Mouse (Mus musculus): ENCODE data around the gene Zscan10. TPM values are rescaled to one million over a fixed set of nuclear protein-coding genes. Genes with fewer than 3 reads are reported as not detected.

Zscan10 gene
- total RNA-seq, 2 experiments from 2014 or later = not detected

- peak within 1 kb of the TSS; percentile 88 for H3K27ac ChIP-seq
- peak within 1 kb of the TSS; percentile 48 for H3K4me3 ChIP-seq
- no peak for TF ChIP-seq CTCF (conservative IDR thresholded peaks at IDR 0.05)
- DNase-seq (ENCODE audit: low spot score in 2 of 2) = peak; percentile 68 to 90
Measured at GRCm38 (mm10) chr17:23598582-23599552, 1.8 kb upstream of the Zscan10 start, which contains the start of gene Zfp13. TSS of gene Zfp13 (minus strand) at chr17:23599487.

- Histone ChIP-seq H3K27ac (peak overlapping the region; percentile 88), H3K4me3 (peak overlapping the region; percentile 48)
- no peak for DNase-seq (ENCODE audit: low spot score in 2 of 2)
- no peak for TF ChIP-seq CTCF (conservative IDR thresholded peaks at IDR 0.05)
Measured at GRCm38 (mm10) chr17:23599605-23600063, 1.0 kb upstream of the Zscan10 start.

GRCm38 (mm10) chr17:23601836-23602585 lies 1.4 kb downstream of the Zscan10 start:
- no peak for DNase-seq (ENCODE audit: low spot score in 2 of 2)
- TF ChIP-seq CTCF (conservative IDR thresholded peaks at IDR 0.05) = no peak
- no peak overlapping the region for H3K27ac ChIP-seq
- no peak overlapping the region for H3K4me3 ChIP-seq

- no peak for TF ChIP-seq CTCF (conservative IDR thresholded peaks at IDR 0.05)
- H3K27ac ChIP-seq = no peak overlapping the region
- no peak for DNase-seq (ENCODE audit: low spot score in 2 of 2)
- no peak overlapping the region for H3K4me3 ChIP-seq
Measured at GRCm38 (mm10) chr17:23603077-23603476, 2.4 kb downstream of the Zscan10 start.

- DNase-seq (ENCODE audit: low spot score in 2 of 2) = no peak
- Histone ChIP-seq H3K27ac (no peak overlapping the region), H3K4me3 (no peak overlapping the region)
- TF ChIP-seq CTCF (conservative IDR thresholded peaks at IDR 0.05) = peak; percentile 75
Measured at GRCm38 (mm10) chr17:23603542-23603941, 2.9 kb downstream of the Zscan10 start.

GRCm38 (mm10) chr17:23604394-23604793 lies 3.7 kb downstream of the Zscan10 start:
- no peak overlapping the region for H3K4me3 ChIP-seq
- no peak overlapping the region for H3K27ac ChIP-seq
- DNase-seq (ENCODE audit: low spot score in 2 of 2) = no peak
- TF ChIP-seq CTCF (conservative IDR thresholded peaks at IDR 0.05) = peak; percentile 23; the same call in 1 of the 2 replicates

- TF ChIP-seq CTCF (conservative IDR thresholded peaks at IDR 0.05) = no peak
- no peak overlapping the region for H3K4me3 ChIP-seq
- H3K27ac ChIP-seq = no peak overlapping the region
- no peak for DNase-seq (ENCODE audit: low spot score in 2 of 2)
Measured at GRCm38 (mm10) chr17:23605220-23605619, 4.6 kb downstream of the Zscan10 start.

- no peak for DNase-seq (ENCODE audit: low spot score in 2 of 2)
- no peak for TF ChIP-seq CTCF (conservative IDR thresholded peaks at IDR 0.05)
- Histone ChIP-seq H3K27ac (no peak overlapping the region), H3K4me3 (no peak overlapping the region)
Measured at GRCm38 (mm10) chr17:23609612-23610011, 9.0 kb downstream of the Zscan10 start.

GRCm38 (mm10) chr17:23610361-23610800 lies 9.7 kb downstream of the Zscan10 start:
- no peak overlapping the region for H3K4me3 ChIP-seq
- DNase-seq (ENCODE audit: low spot score in 2 of 2) = peak in 1 of 2 experiments; percentile 32
- H3K27ac ChIP-seq = no peak overlapping the region
- peak; percentile 81 for TF ChIP-seq CTCF (conservative IDR thresholded peaks at IDR 0.05)

GRCm38 (mm10) chr17:23617087-23617486 lies 16.4 kb downstream of the Zscan10 start:
- TF ChIP-seq CTCF (conservative IDR thresholded peaks at IDR 0.05) = no peak
- Histone ChIP-seq H3K27ac (no peak overlapping the region), H3K4me3 (no peak overlapping the region)
- no peak for DNase-seq (ENCODE audit: low spot score in 2 of 2)

GRCm38 (mm10) chr17:23620351-23620750 lies 19.7 kb downstream of the Zscan10 start:
- TF ChIP-seq CTCF (conservative IDR thresholded peaks at IDR 0.05) = no peak
- Histone ChIP-seq H3K27ac (no peak overlapping the region), H3K4me3 (no peak overlapping the region)
- no peak for DNase-seq (ENCODE audit: low spot score in 2 of 2)

GRCm38 (mm10) chr17:23627813-23628212 lies 27.2 kb downstream of the Zscan10 start:
- no peak for DNase-seq (ENCODE audit: low spot score in 2 of 2)
- no peak for TF ChIP-seq CTCF (conservative IDR thresholded peaks at IDR 0.05)
- H3K27ac ChIP-seq = no peak overlapping the region
- no peak overlapping the region for H3K4me3 ChIP-seq

Measured in layer of hippocampus, adult 2 months (tissue).